Mouse (Mus musculus): Measurements from ENCODE around the gene Crxos. TPM values are rescaled to one million over a fixed set of nuclear protein-coding genes. Genes with fewer than 3 reads are reported as not detected.

Gene Crxos
- polyA plus RNA-seq (2012; rRNA removed) = not detected in 2 replicates

DNA sequence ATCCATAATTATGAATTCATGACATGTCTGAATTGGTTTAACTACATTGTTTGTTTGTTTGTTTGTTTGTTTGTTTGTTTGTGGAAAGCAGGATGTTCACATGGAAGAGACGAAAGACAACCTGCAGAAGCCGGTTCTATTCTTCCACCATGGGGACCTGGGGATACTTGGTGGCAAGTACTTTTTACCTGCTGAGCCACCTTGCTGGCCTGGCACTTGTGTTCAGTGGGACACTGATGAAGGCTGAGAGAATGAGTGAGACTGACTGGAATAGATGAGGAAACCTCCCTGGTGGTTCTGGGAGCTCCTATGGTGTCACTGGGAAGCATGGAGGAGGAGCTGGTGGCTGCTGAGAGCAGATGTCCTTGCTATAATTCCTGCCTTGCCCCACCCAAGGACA, at the start of gene Crxos:
Gene Crxos (plus strand): TSS at position 301 of the 400 bp plus-strand sequence.
- TF ChIP-seq POLR2A (IDR thresholded peaks at IDR 0.05; ENCODE audit: low read depth, low read length) = no peak
- no peak for TF ChIP-seq CTCF (IDR thresholded peaks at IDR 0.05; ENCODE audit: extremely low read depth, insufficient read length, insufficient replicate concordance, low read depth, low read length)
- Histone ChIP-seq H3K4me3 (ENCODE audit: low read depth, low read length) (no peak within 1 kb of the TSS), H3K4me1 (ENCODE audit: control insufficient read depth, insufficient read depth, insufficient read length, low read length) (no peaks in the 10 kb centered on the region), H3K27ac (ENCODE audit: insufficient read depth, low read depth, low read length) (no peak within 1 kb of the TSS), H3K36me3 (ENCODE audit: control insufficient read depth, insufficient read depth, low read length) (no peaks in the 10 kb centered on the region), H3K27me3 (ENCODE audit: control insufficient read depth, insufficient read depth, low read length) (no peaks in the 10 kb centered on the region)
- WGBS = 86% methylated on average over 2 of the region's 2 CpGs

- Histone ChIP-seq H3K4me3 (ENCODE audit: low read depth, low read length) (no peak within 1 kb of the TSS), H3K36me3 (ENCODE audit: control insufficient read depth, insufficient read depth, low read length) (no peaks in the 10 kb centered on the region), H3K4me1 (ENCODE audit: control insufficient read depth, insufficient read depth, insufficient read length, low read length) (no peaks in the 10 kb centered on the region), H3K27me3 (ENCODE audit: control insufficient read depth, insufficient read depth, low read length) (no peaks in the 10 kb centered on the region), H3K27ac (ENCODE audit: insufficient read depth, low read depth, low read length) (no peak within 1 kb of the TSS)
- TF ChIP-seq POLR2A (IDR thresholded peaks at IDR 0.05; ENCODE audit: low read depth, low read length) (no peak), CTCF (IDR thresholded peaks at IDR 0.05; ENCODE audit: extremely low read depth, insufficient read length, insufficient replicate concordance, low read depth, low read length) (no peak)
- 92% methylated on average over 3 of the region's 3 CpGs for WGBS
These were observed 42.8 kb upstream of the Crxos start, which contains the start of gene Obox6 for GRCm38 (mm10) chr7:15839578-15839977. Gene Obox6, minus strand, starts transcription at chr7:15839678.

GRCm38 (mm10) chr7:15859657-15860056, 22.8 kb upstream of the Crxos start:
- WGBS = 36% methylated on average over 2 of the region's 2 CpGs
- TF ChIP-seq CTCF (IDR thresholded peaks at IDR 0.05; ENCODE audit: extremely low read depth, insufficient read length, insufficient replicate concordance, low read depth, low read length) = no peak
- TF ChIP-seq POLR2A (IDR thresholded peaks at IDR 0.05; ENCODE audit: low read depth, low read length) = no peak

GRCm38 (mm10) chr7:15864104-15864503, 18.3 kb upstream of the Crxos start:
- no peaks in the 10 kb centered on the region for H3K4me1 ChIP-seq (ENCODE audit: control insufficient read depth, insufficient read depth, insufficient read length, low read length)
- WGBS = 79% methylated on average over 4 of the region's 4 CpGs
- H3K27me3 ChIP-seq (ENCODE audit: control insufficient read depth, insufficient read depth, low read length) = no peaks in the 10 kb centered on the region
- H3K4me3 ChIP-seq (ENCODE audit: low read depth, low read length) = no peak overlapping the region
- TF ChIP-seq CTCF (IDR thresholded peaks at IDR 0.05; ENCODE audit: extremely low read depth, insufficient read length, insufficient replicate concordance, low read depth, low read length) = no peak
- TF ChIP-seq POLR2A (IDR thresholded peaks at IDR 0.05; ENCODE audit: low read depth, low read length) = no peak
- no peak overlapping the region for H3K27ac ChIP-seq (ENCODE audit: insufficient read depth, low read depth, low read length)
- H3K36me3 ChIP-seq (ENCODE audit: control insufficient read depth, insufficient read depth, low read length) = no peaks in the 10 kb centered on the region

More at GRCm38 (mm10) chr7:15859657-15860056, 22.8 kb upstream of the Crxos start:
- H3K36me3 ChIP-seq (ENCODE audit: control insufficient read depth, insufficient read depth, low read length) = no peaks in the 10 kb centered on the region
- no peak overlapping the region for H3K27ac ChIP-seq (ENCODE audit: insufficient read depth, low read depth, low read length)
- no peak overlapping the region for H3K4me3 ChIP-seq (ENCODE audit: low read depth, low read length)
- H3K4me1 ChIP-seq (ENCODE audit: control insufficient read depth, insufficient read depth, insufficient read length, low read length) = no peaks in the 10 kb centered on the region
- no peaks in the 10 kb centered on the region for H3K27me3 ChIP-seq (ENCODE audit: control insufficient read depth, insufficient read depth, low read length)

DNA sequence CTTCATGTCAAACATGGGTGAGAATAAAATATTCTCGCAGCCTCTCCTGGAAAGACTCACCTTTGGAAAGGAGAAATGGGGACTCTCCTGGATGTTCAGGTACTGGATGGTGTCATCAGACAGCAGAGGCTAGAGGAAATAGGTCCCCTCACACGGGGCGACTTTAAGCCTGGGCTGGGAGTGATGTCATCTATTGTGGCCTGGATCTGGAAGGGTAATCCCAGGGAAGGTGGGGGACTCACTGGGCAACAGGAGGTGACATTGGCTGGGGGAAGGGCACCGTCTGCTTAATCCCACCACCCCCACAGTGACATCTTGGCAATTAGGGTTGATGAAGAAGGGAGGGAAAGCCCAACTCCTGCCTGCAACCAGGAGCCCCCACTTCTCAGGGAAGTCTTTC, 2.7 kb upstream of the Crxos start, which contains the start of gene Crx:
Gene Crx (minus strand): TSS at position 213 of the 400 bp plus-strand sequence.
- 30% methylated on average over 4 of the region's 4 CpGs for WGBS
- H3K27me3 ChIP-seq (ENCODE audit: control insufficient read depth, insufficient read depth, low read length) = no peaks in the 10 kb centered on the region
- no peak within 1 kb of the TSS for H3K27ac ChIP-seq (ENCODE audit: insufficient read depth, low read depth, low read length)
- no peak for TF ChIP-seq CTCF (IDR thresholded peaks at IDR 0.05; ENCODE audit: extremely low read depth, insufficient read length, insufficient replicate concordance, low read depth, low read length)
- no peak for TF ChIP-seq POLR2A (IDR thresholded peaks at IDR 0.05; ENCODE audit: low read depth, low read length)
- H3K36me3 ChIP-seq (ENCODE audit: control insufficient read depth, insufficient read depth, low read length) = no peaks in the 10 kb centered on the region
- no peaks in the 10 kb centered on the region for H3K4me1 ChIP-seq (ENCODE audit: control insufficient read depth, insufficient read depth, insufficient read length, low read length)
- no peak within 1 kb of the TSS for H3K4me3 ChIP-seq (ENCODE audit: low read depth, low read length)

- no peaks in the 10 kb centered on the region for H3K36me3 ChIP-seq (ENCODE audit: control insufficient read depth, insufficient read depth, low read length)
- 23% methylated on average over 7 of the region's 7 CpGs for WGBS
These were observed 1.0 kb upstream of the Crxos start for GRCm38 (mm10) chr7:15881388-15881787.

GRCm38 (mm10) chr7:15881831-15882230, 586 bp upstream of the Crxos start:
- Histone ChIP-seq H3K4me1 (ENCODE audit: control insufficient read depth, insufficient read depth, insufficient read length, low read length) (no peaks in the 10 kb centered on the region), H3K36me3 (ENCODE audit: control insufficient read depth, insufficient read depth, low read length) (no peaks in the 10 kb centered on the region), H3K27me3 (ENCODE audit: control insufficient read depth, insufficient read depth, low read length) (no peaks in the 10 kb centered on the region), H3K27ac (ENCODE audit: insufficient read depth, low read depth, low read length) (no peak overlapping the region), H3K4me3 (ENCODE audit: low read depth, low read length) (no peak overlapping the region)
- 59% methylated on average over 3 of the region's 3 CpGs for WGBS
- no peak for TF ChIP-seq CTCF (IDR thresholded peaks at IDR 0.05; ENCODE audit: extremely low read depth, insufficient read length, insufficient replicate concordance, low read depth, low read length)

More at GRCm38 (mm10) chr7:15881388-15881787, 1.0 kb upstream of the Crxos start:
- Histone ChIP-seq H3K4me1 (ENCODE audit: control insufficient read depth, insufficient read depth, insufficient read length, low read length) (no peaks in the 10 kb centered on the region), H3K27me3 (ENCODE audit: control insufficient read depth, insufficient read depth, low read length) (no peaks in the 10 kb centered on the region), H3K27ac (ENCODE audit: insufficient read depth, low read depth, low read length) (no peak overlapping the region), H3K4me3 (ENCODE audit: low read depth, low read length) (no peak overlapping the region)
- TF ChIP-seq CTCF (IDR thresholded peaks at IDR 0.05; ENCODE audit: extremely low read depth, insufficient read length, insufficient replicate concordance, low read depth, low read length) (no peak), POLR2A (IDR thresholded peaks at IDR 0.05; ENCODE audit: low read depth, low read length) (no peak)
